Mouse (Mus musculus) adrenal gland, postnatal 4 days (tissue): ENCODE results near the gene Pds5a. TPM values are rescaled to one million over a fixed set of nuclear protein-coding genes. Genes with fewer than 3 reads are reported as not detected.

Experiments
- DNase-seq, 2 experiments: peaks; one replicate each; pipeline ENCODE4 v3.0.0; 2021 to 2022; ENCODE audit warnings: low spot score in 2 of 2, mixed read lengths in 2 of 2
- total RNA-seq, 2 experiments: library from RNA; stranded (reverse); gene quantifications; 2 replicates each; pipeline ENCODE4 v1.2.3; 2021

The Pds5a gene
- total RNA-seq, 2 experiments from 2014 or later: 120 to 134 TPM

- DNase-seq: no peak
These were observed 122.2 kb downstream of the Pds5a start for GRCm38 (mm10) chr5:65575896-65576295.

DNA sequence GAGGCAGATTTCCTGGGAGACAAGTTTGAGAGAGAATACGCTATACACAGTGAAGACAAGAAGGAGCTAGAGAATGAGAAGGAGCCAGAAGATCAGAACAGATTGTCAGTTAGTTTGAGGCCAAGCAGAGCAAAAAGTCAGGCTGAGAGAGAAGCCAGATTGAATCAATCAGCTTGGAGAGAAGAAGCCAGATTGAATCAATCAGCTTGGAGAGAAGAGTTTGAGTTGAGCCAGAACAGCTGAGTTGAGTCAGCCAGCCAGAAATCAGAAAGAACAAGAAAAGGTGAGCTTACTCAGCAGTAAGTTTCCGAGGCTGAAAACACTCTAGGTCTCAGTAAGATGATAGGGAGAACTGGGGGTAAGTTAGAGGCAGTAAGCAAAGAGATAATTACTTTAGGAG, 123.2 kb downstream of the Pds5a start:
- DNase-seq: no peak

GRCm38 (mm10) chr5:65565486-65565885, 132.6 kb downstream of the Pds5a start:
- no peak for DNase-seq

DNA sequence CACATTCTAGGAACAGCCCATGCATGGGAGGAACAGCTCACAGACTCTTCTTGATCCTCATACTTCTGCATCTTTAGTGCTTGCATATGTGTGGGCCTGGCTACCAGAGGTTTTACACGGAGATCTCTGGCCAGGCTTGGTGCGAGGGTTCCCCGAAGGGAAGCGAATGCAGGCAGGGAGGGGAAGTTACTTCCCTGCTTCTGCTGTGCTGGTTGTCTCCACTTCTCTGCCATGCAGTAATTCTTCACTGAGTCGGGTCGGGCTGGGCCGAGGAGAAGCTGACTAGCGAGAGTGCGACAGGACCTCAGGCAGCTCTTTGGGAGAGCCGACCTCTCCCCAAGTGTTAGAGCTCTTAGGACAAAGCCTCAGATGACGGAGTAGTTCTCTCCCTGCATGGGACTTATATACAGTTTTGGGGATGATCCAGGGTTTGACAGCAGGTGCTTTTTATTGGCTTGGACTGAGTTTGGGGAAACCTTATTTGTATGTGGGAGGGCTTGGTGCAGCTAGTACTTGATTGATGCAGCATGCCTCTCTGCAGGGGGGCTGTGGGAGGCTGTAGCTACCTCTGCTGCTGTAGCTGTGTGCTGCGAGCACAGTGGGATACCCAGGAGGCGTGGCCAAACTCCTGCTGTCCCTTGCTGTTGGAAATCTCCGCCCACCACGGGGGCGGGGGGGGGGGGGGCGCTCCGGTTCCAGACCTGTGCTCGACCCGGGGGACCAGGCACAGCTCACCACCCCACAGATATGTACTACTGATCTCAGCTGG, 136.8 kb downstream of the Pds5a start:
- DNase-seq: no peak

DNA sequence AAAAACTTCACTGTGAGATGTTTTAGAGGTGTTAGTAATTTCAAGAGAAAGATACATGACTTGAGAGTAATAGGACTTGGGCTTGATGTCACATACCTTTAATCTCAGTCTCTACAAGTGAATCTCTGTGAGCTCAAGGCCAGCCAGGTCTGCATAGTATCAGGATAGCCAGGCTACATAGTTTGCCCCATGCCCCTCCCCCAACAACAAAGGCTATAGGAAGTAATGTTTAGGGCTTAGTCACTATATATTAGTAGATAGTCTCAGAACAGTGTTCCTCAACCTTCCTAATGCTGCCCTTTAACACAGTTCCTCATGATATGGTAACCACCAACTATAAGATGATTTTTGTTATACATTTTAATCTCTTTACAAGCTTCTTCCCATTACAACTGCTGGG, 141.0 kb downstream of the Pds5a start:
- DNase-seq: no peak

Other genes starting within 250 kb of the Pds5a start
- not detected for gene Gm43552, start 205.4 kb downstream of the Pds5a start, total RNA-seq
- 100 to 1,000 TPM; 115 to 117 TPM for gene Smim14, start 161.1 kb downstream of the Pds5a start, total RNA-seq
- 10 to 100 TPM; 84.9 to 85.8 TPM for gene Ube2k, start 161.0 kb downstream of the Pds5a start, total RNA-seq
- 10 to 100 TPM; 41.6 to 45.6 TPM for gene N4bp2, start 65.2 kb upstream of the Pds5a start, total RNA-seq
- under 1 TPM; 0.59 to 0.76 TPM for gene Rhoh, start 162.9 kb upstream of the Pds5a start, total RNA-seq
- gene Chrna9, start 236.6 kb upstream of the Pds5a start, total RNA-seq: 1 to 10 TPM in 1 of 2 experiments, under 1 TPM in 1; 0.67 to 1.4 TPM